In the genomic region with DNA sequence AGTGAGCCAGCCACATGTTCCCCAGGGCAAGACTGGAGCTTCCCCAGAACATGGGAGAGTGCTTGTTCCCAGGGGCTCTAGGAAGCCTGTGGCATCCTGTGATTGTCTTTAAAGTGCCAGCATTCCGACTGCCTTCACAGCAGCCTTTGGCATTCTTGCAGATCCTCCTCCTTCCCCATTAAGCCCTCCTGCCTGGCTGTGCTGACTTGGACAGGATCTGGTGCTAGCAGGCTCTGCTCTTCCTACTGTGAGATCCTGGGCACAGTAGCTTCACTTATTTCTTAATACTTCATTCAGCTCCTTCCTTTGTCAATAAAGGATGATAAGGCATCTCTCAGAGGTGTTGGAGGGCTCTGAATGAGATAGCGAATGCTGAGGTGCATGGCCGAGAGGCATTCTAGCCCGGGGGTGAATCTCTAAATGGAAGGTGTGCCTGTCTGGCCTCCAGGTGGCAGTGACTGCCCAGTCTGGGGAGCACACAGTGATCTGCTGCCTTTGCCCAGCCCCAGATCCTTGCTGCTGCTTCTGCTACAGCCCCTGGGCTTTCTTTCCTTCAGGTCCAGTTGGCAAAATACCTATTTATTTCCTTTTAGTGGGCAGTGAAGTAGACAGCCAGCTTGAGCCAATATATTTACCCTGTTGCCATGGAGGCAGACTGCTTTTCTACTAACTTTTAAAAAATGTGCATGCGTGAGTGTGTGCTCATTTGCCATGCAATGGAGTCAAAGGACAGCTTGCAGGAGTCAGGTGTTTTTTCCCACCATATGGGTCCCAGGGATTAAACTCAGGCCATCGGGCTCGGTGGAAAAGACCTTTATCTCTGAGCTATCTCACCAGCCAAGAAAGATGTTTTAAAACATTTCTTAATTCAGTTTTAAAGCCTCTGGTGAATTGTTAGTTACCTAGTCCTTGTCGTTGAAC, we compare ENCODE assay signal across 8 mouse cellular contexts. TPM values are rescaled to one million over a fixed set of nuclear protein-coding genes. Genes with fewer than 3 reads are reported as not detected.
A peak's percentile ranks its signal among the peaks of the same experiment; 100 is the strongest.
DNase-seq lines count a peak whose midpoint lies in the region; ATAC-seq lines count a peak whose summit lies in the region.

No protein-coding gene starts in this region.

- DNase-seq in heart, postnatal 4 days, result peak; percentile 27
- no peak for DNase-seq in heart, adult 9 months (ENCODE audit: low spot score in 2 of 2)
- peak; percentile 12 to 22 for DNase-seq in B cell, adult 2 months
- peak; percentile 82 to 88 for DNase-seq in cerebellum, adult 18-20 months
- peak; percentile 14 for DNase-seq in induced T-regulatory cell, adult 2 months (ENCODE audit: low read depth)
- DNase-seq in yolk sac, embryonic 10.5 days (ENCODE audit: low spot score), result no peak

- ATAC-seq in inflammation-experienced regulatory T-cells, adult 6 months, result no peak
- ATAC-seq in erythroblast, adult 5-6 weeks (replicated peaks; ENCODE audit: low FRiP score, poor library complexity, severe bottlenecking), result no peak

RNA-seq across cellular contexts. Expression of a gene that starts 35.2 kb away (rescaled TPM):
- 1 to 10 TPM; 1.3 to 1.7 TPM for total RNA-seq in heart, postnatal 4 days (2021)
- polyA plus RNA-seq in inflammation-experienced regulatory T-cells, adult 6 months (2017; shearing (Covaris generic)), result not detected
- not detected in 2 replicates for total RNA-seq in erythroblast, adult 5-6 weeks (2015; ENCODE audit: low replicate concordance)
- total RNA-seq in erythroblast, adult 5-6 weeks (2017; ENCODE audit: low replicate concordance), result not detected in 2 replicates

RNA-seq across cellular contexts. Expression of a gene that starts 35.4 kb away (rescaled TPM):
- 1 to 10 TPM; 5.5 to 5.8 TPM for total RNA-seq in heart, postnatal 4 days (2021)
- polyA plus RNA-seq in inflammation-experienced regulatory T-cells, adult 6 months (2017; shearing (Covaris generic)), result not detected
- not detected in 2 replicates for total RNA-seq in erythroblast, adult 5-6 weeks (2015; ENCODE audit: low replicate concordance)
- total RNA-seq in erythroblast, adult 5-6 weeks (2017; ENCODE audit: low replicate concordance), result not detected in 2 replicates

RNA-seq across cellular contexts. Expression of a gene that starts 35.4 kb away (rescaled TPM):
- 10 to 100 TPM; 15.3 to 15.5 TPM for total RNA-seq in heart, postnatal 4 days (2021)
- under 1 TPM; 0.17 to 0.47 (median 0.28) TPM for polyA plus RNA-seq in inflammation-experienced regulatory T-cells, adult 6 months (2017; shearing (Covaris generic))
- 1.5 TPM in 2 replicates for total RNA-seq in erythroblast, adult 5-6 weeks (2015; ENCODE audit: low replicate concordance)
- total RNA-seq in erythroblast, adult 5-6 weeks (2017; ENCODE audit: low replicate concordance), result 0.26 and 1.3 TPM in 2 replicates

Comparison
In these comparisons a context has a peak if more than half of its experiments do, and no peak if none do; other contexts are left out.
1. DNase-seq: peak in heart, postnatal 4 days (single experiment), B cell, adult 2 months (2 of 2), cerebellum, adult 18-20 months (2 of 2) and induced T-regulatory cell, adult 2 months (single experiment); none in heart, adult 9 months (0 of 2) and yolk sac, embryonic 10.5 days (single experiment).
2. RNA of a gene that starts 35.4 kb away (total RNA-seq): 5.5 to 5.8 TPM in heart, postnatal 4 days; not detected in erythroblast, adult 5-6 weeks; every median in the first group is over 4 times any median in the second.
3. RNA of a gene that starts 35.4 kb away (total RNA-seq): 15.3 to 15.5 TPM in heart, postnatal 4 days; 0.26 to 1.5 TPM in erythroblast, adult 5-6 weeks; every median in the first group is over 4 times any median in the second.